Mouse (Mus musculus) hindbrain, embryonic 12.5 days (tissue): ENCODE measurements around the gene Pbx1. TPM values are rescaled to one million over a fixed set of nuclear protein-coding genes. Genes with fewer than 3 reads are reported as not detected.
A peak's percentile ranks its signal among the peaks of the same experiment; 100 is the strongest.

ENCODE experiments used
- ATAC-seq: fragments of 200-750 bp; cut with Nextera tagmentation; 2 replicates; pipeline ENCODE4 v1.8.0; 2017; ENCODE audit warnings: moderate TSS enrichment; ENCODE audit not compliant: low FRiP score
- H3K27ac ChIP-seq: fragments of 300-500 bp; sonication (generic); 2 replicates; pipeline ENCODE4 v1.5.1; 2016; ENCODE audit warnings: mild to moderate bottlenecking
- H3K27me3 ChIP-seq: fragments of 300-500 bp; sonication (generic); 2 replicates; pipeline ENCODE4 v1.6.1; 2016; ENCODE audit warnings: mild to moderate bottlenecking
- H3K36me3 ChIP-seq: fragments of 300-500 bp; sonication (generic); 2 replicates; pipeline ENCODE4 v1.6.1; 2016; ENCODE audit warnings: mild to moderate bottlenecking
- H3K4me1 ChIP-seq: fragments of 300-500 bp; sonication (generic); 2 replicates; pipeline ENCODE4 v1.6.1; 2016
- H3K4me2 ChIP-seq: fragments of 300-500 bp; sonication (generic); replicated peaks from 2 replicates; pipeline ENCODE4 v1.6.1; 2016; ENCODE audit warnings: mild to moderate bottlenecking
- H3K4me3 ChIP-seq: fragments of 300-500 bp; sonication (generic); 2 replicates; pipeline ENCODE4 v1.5.1; 2016; ENCODE audit warnings: mild to moderate bottlenecking
- H3K9ac ChIP-seq: fragments of 300-500 bp; sonication (generic); 2 replicates; pipeline ENCODE4 v1.6.1; 2016; ENCODE audit warnings: mild to moderate bottlenecking, moderate library complexity
- H3K9me3 ChIP-seq: fragments of 300-500 bp; sonication (generic); replicated peaks from 2 replicates; pipeline ENCODE4 v1.6.1; 2016; ENCODE audit warnings: mild to moderate bottlenecking
- WGBS: fragments of 180-500 bp; shearing (Covaris S2); methylation state at CpG from one replicate; pipeline ENCODE4 v1.1.7; 2016; 5-methylcytosine and 5-hydroxymethylcytosine counted together
- polyA plus RNA-seq: library from polyadenylated mRNA; unstranded; fragments of >200 nt; fragmentation: Nextera tagmentation; extraction: Ambion mirVana; gene quantifications from 2 replicates; pipeline ENCODE4 v1.2.1, GENCODE M21; 2016

Gene Pbx1
- polyA plus RNA-seq, 1 experiment from 2014 or later: 56.3 TPM

GRCm38 (mm10) chr1:168221071-168221521 is 211.0 kb downstream of the Pbx1 start:
- Histone ChIP-seq H3K27me3 (no peaks in the 10 kb centered on the region), H3K4me3 (no peak overlapping the region), H3K9ac (no peak overlapping the region), H3K4me1 (peaks cover 57% of the 10 kb centered on the region), H3K9me3 (no peaks in the 10 kb centered on the region), H3K36me3 (no peaks in the 10 kb centered on the region), H3K27ac (peak overlapping the region; percentile 60), H3K4me2 (peak overlapping the region; percentile 1; the same call in 1 of the 2 replicates)
- WGBS: 61% methylated on average over 14 of the region's 14 CpGs
- ATAC-seq: no peak

DNA sequence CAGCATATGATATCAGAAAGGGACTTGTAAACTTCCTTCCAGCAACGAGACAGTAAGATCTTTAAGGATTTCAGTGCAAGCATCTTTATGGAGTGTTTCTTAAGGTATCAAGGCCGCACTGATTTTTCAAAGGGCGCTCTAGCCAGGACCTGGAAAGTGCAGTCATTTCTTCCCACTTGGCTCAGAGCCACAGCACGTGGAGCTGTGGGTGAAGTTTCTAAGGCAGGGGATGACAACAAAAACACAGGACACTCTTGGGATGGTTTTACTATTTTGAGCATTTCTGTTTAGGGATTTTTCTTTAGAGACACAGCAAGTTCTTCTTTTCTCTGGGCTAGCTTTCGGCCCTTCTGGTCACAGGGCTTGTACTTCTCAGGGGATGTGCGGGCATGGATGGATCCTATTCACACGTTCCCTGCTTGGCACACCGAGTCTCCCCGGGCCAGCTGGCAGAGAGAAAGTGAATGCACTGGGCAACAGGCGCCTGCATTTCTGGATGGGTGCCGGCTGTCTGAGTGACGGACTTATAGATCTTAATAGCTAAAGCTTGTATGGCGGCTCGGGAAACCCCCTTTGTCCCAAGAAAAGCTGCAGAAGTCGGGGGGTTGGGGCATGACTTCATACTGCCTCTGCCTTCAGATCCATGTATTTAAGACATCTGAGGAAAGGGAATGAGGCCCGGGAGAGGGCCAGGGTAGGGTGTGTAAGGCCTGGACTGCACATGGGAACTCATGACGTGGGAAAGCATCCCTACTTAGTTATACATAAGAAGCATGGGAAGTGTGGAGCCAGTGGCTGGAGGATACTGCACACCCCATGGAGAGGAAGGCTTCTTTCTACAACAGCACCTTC is 215.9 kb downstream of the Pbx1 start:
- 78% methylated on average over 17 of the region's 17 CpGs for WGBS
- Histone ChIP-seq H3K9ac (no peak overlapping the region), H3K4me3 (no peak overlapping the region), H3K4me1 (peaks cover 66% of the 10 kb centered on the region), H3K36me3 (no peaks in the 10 kb centered on the region), H3K27me3 (no peaks in the 10 kb centered on the region), H3K9me3 (no peaks in the 10 kb centered on the region), H3K4me2 (no peak overlapping the region), H3K27ac (peak overlapping the region; percentile 7; the same call in 1 of the 2 replicates)
- ATAC-seq: no peak

GRCm38 (mm10) chr1:168215468-168215867 is 216.6 kb downstream of the Pbx1 start:
- Histone ChIP-seq H3K36me3 (no peaks in the 10 kb centered on the region), H3K9me3 (no peaks in the 10 kb centered on the region), H3K27ac (no peak overlapping the region), H3K4me2 (no peak overlapping the region), H3K4me3 (no peak overlapping the region), H3K27me3 (no peaks in the 10 kb centered on the region), H3K9ac (no peak overlapping the region), H3K4me1 (peaks cover 59% of the 10 kb centered on the region)
- 56% methylated on average over 6 of the region's 6 CpGs for WGBS
- no peak for ATAC-seq

- Histone ChIP-seq H3K4me2 (peak overlapping the region; percentile 9; the same call in 1 of the 2 replicates), H3K27me3 (no peaks in the 10 kb centered on the region), H3K4me3 (no peak overlapping the region), H3K9ac (no peak overlapping the region; the same call in 1 of the 2 replicates), H3K9me3 (no peaks in the 10 kb centered on the region), H3K4me1 (peaks cover 49% of the 10 kb centered on the region), H3K36me3 (peaks cover 4% of the 10 kb centered on the region), H3K27ac (peak overlapping the region; percentile 19; the same call in 1 of the 2 replicates)
- 3% methylated on average over 5 of the region's 5 CpGs for WGBS
- peak; percentile 82 for ATAC-seq
Observed at GRCm38 (mm10) chr1:168214040-168214443, 218.0 kb downstream of the Pbx1 start.

- Histone ChIP-seq H3K4me1 (peaks cover 44% of the 10 kb centered on the region), H3K9ac (no peak overlapping the region; the same call in 1 of the 2 replicates), H3K4me3 (no peak overlapping the region), H3K36me3 (peaks cover 8% of the 10 kb centered on the region), H3K4me2 (peak overlapping the region; percentile 9; the same call in 1 of the 2 replicates), H3K27ac (peak overlapping the region; percentile 19; the same call in 1 of the 2 replicates), H3K9me3 (no peaks in the 10 kb centered on the region), H3K27me3 (no peaks in the 10 kb centered on the region)
- 16% methylated on average over 3 of the region's 3 CpGs for WGBS
- ATAC-seq: peak; percentile 49
Observed at GRCm38 (mm10) chr1:168213595-168213994, 218.5 kb downstream of the Pbx1 start.

- WGBS: 95% methylated on average over 5 of the region's 5 CpGs
- H3K4me1 ChIP-seq: peaks cover 25% of the 10 kb centered on the region
- no peak overlapping the region for H3K9ac ChIP-seq
- H3K4me2 ChIP-seq: no peak overlapping the region
- no peak overlapping the region for H3K4me3 ChIP-seq
- H3K9me3 ChIP-seq: no peaks in the 10 kb centered on the region
- no peak for ATAC-seq
- no peak overlapping the region for H3K27ac ChIP-seq
- peaks cover 20% of the 10 kb centered on the region for H3K36me3 ChIP-seq
- no peaks in the 10 kb centered on the region for H3K27me3 ChIP-seq
Observed at GRCm38 (mm10) chr1:168210401-168210800, 221.7 kb downstream of the Pbx1 start.

- WGBS: 76% methylated on average over 13 of the region's 13 CpGs
- Histone ChIP-seq H3K36me3 (peaks cover 28% of the 10 kb centered on the region), H3K27me3 (no peaks in the 10 kb centered on the region), H3K27ac (no peak overlapping the region), H3K9ac (no peak overlapping the region), H3K9me3 (no peaks in the 10 kb centered on the region), H3K4me1 (0 out of 2 replicates have a peak, but pooled peaks cover 1% of the 10 kb centered on the region), H3K4me2 (no peak overlapping the region), H3K4me3 (no peak overlapping the region)
- ATAC-seq: no peak
Observed at GRCm38 (mm10) chr1:168200570-168201156, 231.4 kb downstream of the Pbx1 start.

- Histone ChIP-seq H3K9ac (no peak overlapping the region), H3K4me1 (no peaks in the 10 kb centered on the region), H3K36me3 (peaks cover 37% of the 10 kb centered on the region), H3K27ac (no peak overlapping the region), H3K4me3 (no peak overlapping the region), H3K27me3 (no peaks in the 10 kb centered on the region), H3K9me3 (no peaks in the 10 kb centered on the region), H3K4me2 (no peak overlapping the region)
- ATAC-seq: no peak
- 82% methylated on average over 5 of the region's 5 CpGs for WGBS
Observed at GRCm38 (mm10) chr1:168198276-168198675, 233.8 kb downstream of the Pbx1 start.

- Histone ChIP-seq H3K4me1 (no peaks in the 10 kb centered on the region), H3K27me3 (no peaks in the 10 kb centered on the region), H3K9me3 (no peaks in the 10 kb centered on the region), H3K4me2 (no peak overlapping the region), H3K36me3 (peaks cover 33% of the 10 kb centered on the region), H3K4me3 (no peak overlapping the region), H3K9ac (no peak overlapping the region), H3K27ac (no peak overlapping the region)
- ATAC-seq: no peak
- 91% methylated on average over 3 of the region's 3 CpGs for WGBS
Observed at GRCm38 (mm10) chr1:168197908-168198258, 234.2 kb downstream of the Pbx1 start.

- 94% methylated on average over 6 of the region's 6 CpGs for WGBS
- H3K4me2 ChIP-seq: no peak overlapping the region
- peaks cover 28% of the 10 kb centered on the region for H3K36me3 ChIP-seq
Observed at GRCm38 (mm10) chr1:168197195-168197907, 234.7 kb downstream of the Pbx1 start.

DNA sequence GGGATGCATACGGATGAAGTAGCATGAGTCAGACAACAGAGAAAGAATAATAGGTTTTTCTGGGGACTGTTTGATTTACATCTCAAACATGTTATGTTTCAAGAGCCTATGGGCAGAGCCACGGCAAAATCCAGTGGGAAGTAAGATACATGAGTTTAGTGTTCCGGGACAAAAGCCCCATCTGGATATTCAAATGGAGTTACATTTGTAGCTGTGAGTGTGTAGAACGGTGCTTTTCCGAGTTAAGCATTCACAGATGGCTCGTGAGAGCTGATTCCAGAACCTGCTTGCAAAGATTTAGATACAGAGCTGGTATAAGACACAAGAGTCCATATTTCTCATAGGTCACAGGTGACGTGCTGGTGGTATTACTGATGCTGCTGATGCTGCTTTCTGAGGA is 238.7 kb downstream of the Pbx1 start:
- H3K4me1 ChIP-seq: no peaks in the 10 kb centered on the region
- no peaks in the 10 kb centered on the region for H3K27me3 ChIP-seq
- no peak for ATAC-seq
- H3K9me3 ChIP-seq: no peaks in the 10 kb centered on the region
- 77% methylated on average over 7 of the region's 7 CpGs for WGBS
- no peak overlapping the region for H3K4me2 ChIP-seq
- peaks cover 15% of the 10 kb centered on the region for H3K36me3 ChIP-seq
- H3K27ac ChIP-seq: no peak overlapping the region
- no peak overlapping the region for H3K4me3 ChIP-seq
- no peak overlapping the region for H3K9ac ChIP-seq

More at GRCm38 (mm10) chr1:168197195-168197907, 234.7 kb downstream of the Pbx1 start:
- Histone ChIP-seq H3K27me3 (no peaks in the 10 kb centered on the region), H3K9me3 (no peaks in the 10 kb centered on the region), H3K4me3 (no peak overlapping the region), H3K9ac (no peak overlapping the region), H3K4me1 (no peaks in the 10 kb centered on the region), H3K27ac (no peak overlapping the region)
- ATAC-seq: no peak

DNA sequence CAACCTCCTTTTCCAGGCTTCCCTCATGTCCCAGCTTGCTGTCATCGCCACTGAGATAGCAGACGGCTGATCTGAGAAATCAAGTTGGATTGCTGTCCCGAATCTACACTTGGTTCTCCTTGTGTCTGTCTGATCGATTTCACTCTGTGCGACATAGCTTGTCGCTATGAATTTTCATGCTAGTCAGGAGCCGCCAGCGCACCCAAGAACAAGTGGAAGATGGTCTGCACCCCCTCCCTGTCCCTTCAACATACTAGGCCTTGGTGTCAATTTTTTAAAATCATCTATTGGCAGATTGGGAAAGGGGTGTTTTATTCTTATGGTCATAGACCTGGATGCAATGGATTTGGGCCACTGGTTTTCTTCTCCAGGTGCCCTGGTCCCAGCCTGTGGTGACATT is 249.3 kb downstream of the Pbx1 start:
- Histone ChIP-seq H3K9me3 (no peaks in the 10 kb centered on the region), H3K27ac (no peak overlapping the region), H3K4me2 (no peak overlapping the region), H3K9ac (no peak overlapping the region), H3K36me3 (peaks cover 32% of the 10 kb centered on the region), H3K4me1 (0 out of 2 replicates have a peak, but pooled peaks cover 2% of the 10 kb centered on the region), H3K4me3 (no peak overlapping the region), H3K27me3 (no peaks in the 10 kb centered on the region)
- no peak for ATAC-seq
- 96% methylated on average over 8 of the region's 8 CpGs for WGBS
